Comparison of ENCODE assay signal across 17 mouse cellular contexts in the genomic region with DNA sequence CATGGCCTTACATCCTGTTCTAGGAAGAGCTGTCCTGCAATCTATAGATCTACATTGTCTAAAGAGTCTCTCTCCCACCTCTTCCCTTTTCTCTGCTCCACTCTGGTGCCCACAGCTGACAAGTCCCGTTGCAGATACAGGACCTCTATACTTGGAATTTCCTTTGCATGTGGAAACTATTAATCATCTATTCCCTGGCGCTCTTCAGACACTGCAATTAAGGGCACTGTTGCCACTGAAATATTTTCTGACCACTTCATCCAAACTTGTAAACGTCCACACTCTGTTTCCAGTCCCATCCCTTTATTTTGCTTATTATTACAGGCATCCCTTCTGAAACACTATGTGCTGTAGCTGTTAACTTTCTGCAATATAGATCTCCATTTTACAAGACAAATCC. TPM values are rescaled to one million over a fixed set of nuclear protein-coding genes. Genes with fewer than 3 reads are reported as not detected.
"Had no signal": no experiment of that assay in that cellular context is flagged by ENCODE, and none has a peak within 500 bp of the region (broad histone marks: within the 10 kb centered on the region; RNA-seq: fewer than 3 reads in every experiment).

No protein-coding gene starts in this region.

- DNase-seq: kidney, adult 18-20 months; layer of hippocampus, adult 9-11 months; layer of hippocampus, postnatal 36 days; liver; liver, embryonic 13.5 days; liver, postnatal 0 days; lung, postnatal 14 days; right cerebral cortex, postnatal 4 days; spleen, adult 18-20 months; thymus, postnatal 36 days had no signal

- H3K4me3 ChIP-seq: limb, embryonic 12.5 days; liver, embryonic 13.5 days; lung, embryonic 15.5 days; megakaryocyte, embryonic 14.5 days; midbrain, embryonic 15.5 days; neural tube, embryonic 13.5 days had no signal

- H3K27me3 ChIP-seq: limb, embryonic 12.5 days; liver, embryonic 13.5 days; lung, embryonic 15.5 days; megakaryocyte, embryonic 14.5 days; midbrain, embryonic 15.5 days had no signal

- H3K4me1 ChIP-seq: megakaryocyte, embryonic 14.5 days had no signal

- H3K9me3 ChIP-seq: limb, embryonic 12.5 days; liver, embryonic 13.5 days; lung, embryonic 15.5 days; midbrain, embryonic 15.5 days; neural tube, embryonic 13.5 days had no signal

- H3K36me3 ChIP-seq: limb, embryonic 12.5 days; liver, embryonic 13.5 days; lung, embryonic 15.5 days; midbrain, embryonic 15.5 days; neural tube, embryonic 13.5 days had no signal

- H3K27ac ChIP-seq: limb, embryonic 12.5 days; liver, embryonic 13.5 days; lung, embryonic 15.5 days; macrophage; midbrain, embryonic 15.5 days; neural tube, embryonic 13.5 days had no signal

RNA-seq across cellular contexts. Expression of a gene that starts 31.9 kb away (rescaled TPM):
- total RNA-seq: monocyte, adult 5-6 weeks had no signal
- polyA plus RNA-seq: macrophage had no signal
